Mouse (Mus musculus) liver, adult 2 months (tissue): ENCODE data around the gene Spata31d1d.

Source experiments
- CTCF ChIP-seq: fragments of 200-500 bp; IDR thresholded peaks from 2 replicates; pipeline ENCODE4 v1.5.1; 2011; ENCODE audit warnings: low read depth, low read length, control low read depth
- POLR2A ChIP-seq: fragments of 200-500 bp; IDR thresholded peaks from 2 replicates; pipeline ENCODE4 v1.6.1; 2011; ENCODE audit warnings: low read length, control low read depth; ENCODE audit not compliant: insufficient read depth; ENCODE audit errors: extremely low read depth

GRCm38 (mm10) chr13:59766786-59767515, 35.4 kb upstream of the Spata31d1d start:
- TF ChIP-seq CTCF = no peak
- TF ChIP-seq POLR2A = no peak
